Mouse (Mus musculus): ENCODE measurements around the gene Hoxb4.

Gene Hoxb4

GRCm38 (mm10) chr11:96284774-96285734 lies 33.0 kb upstream of the Hoxb4 start:
- no peak for DNase-seq (ENCODE audit: low read depth, low spot score)

- no peak for DNase-seq (ENCODE audit: low read depth, low spot score)
These were observed 32.0 kb upstream of the Hoxb4 start, which contains the start of gene Hoxb7 for GRCm38 (mm10) chr11:96285771-96286738. Gene Hoxb7 (plus strand): TSS chr11:96286623.

DNA sequence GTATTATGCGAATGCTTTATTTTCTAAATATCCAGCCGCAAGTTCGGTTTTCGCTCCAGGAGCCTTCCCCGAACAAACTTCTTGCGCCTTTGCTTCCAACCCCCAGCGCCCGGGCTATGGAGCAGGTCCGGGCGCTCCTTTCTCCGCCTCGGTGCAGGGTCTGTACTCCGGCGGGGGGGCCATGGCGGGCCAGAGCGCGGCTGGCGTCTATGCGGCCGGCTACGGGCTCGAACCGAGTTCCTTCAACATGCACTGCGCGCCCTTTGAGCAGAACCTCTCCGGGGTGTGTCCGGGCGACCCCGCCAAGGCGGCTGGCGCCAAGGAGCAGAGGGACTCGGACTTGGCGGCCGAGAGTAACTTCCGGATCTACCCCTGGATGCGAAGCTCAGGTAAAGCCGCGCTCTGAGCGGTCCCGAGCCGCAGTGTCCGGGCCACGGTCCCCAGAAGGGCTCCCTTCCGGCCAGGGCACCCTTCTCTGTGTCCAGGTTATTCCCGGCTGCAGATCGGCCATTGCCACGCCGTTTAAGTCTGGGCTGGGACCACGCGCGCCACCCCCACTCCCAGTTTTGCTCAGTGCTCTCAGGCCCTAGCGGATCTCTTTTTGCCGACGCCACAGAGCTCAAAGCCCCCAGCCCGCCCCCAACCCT lies 31.2 kb upstream of the Hoxb4 start:
- DNase-seq (ENCODE audit: low read depth, low spot score), result no peak

DNA sequence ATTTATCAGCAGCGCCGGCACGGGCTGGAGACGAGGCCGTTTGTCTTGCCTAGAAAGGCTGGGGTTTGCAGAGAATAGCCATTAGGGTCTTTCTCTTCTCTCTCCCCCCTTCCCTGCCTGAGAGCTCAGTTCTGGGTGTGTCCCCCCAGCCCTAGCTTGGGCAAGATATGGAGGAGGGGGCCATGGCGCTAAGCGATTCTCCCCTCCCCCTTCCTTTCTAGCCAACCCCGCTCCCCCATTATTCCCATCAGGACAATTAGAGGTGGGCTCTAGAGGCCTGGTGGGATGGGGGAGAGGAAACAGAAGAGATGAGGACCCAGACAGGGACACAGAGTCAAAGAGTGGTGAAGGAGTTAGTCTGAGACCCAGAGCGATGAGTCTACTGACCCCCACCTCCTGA lies 30.7 kb upstream of the Hoxb4 start:
- no peak for DNase-seq (ENCODE audit: low read depth, low spot score)

DNA sequence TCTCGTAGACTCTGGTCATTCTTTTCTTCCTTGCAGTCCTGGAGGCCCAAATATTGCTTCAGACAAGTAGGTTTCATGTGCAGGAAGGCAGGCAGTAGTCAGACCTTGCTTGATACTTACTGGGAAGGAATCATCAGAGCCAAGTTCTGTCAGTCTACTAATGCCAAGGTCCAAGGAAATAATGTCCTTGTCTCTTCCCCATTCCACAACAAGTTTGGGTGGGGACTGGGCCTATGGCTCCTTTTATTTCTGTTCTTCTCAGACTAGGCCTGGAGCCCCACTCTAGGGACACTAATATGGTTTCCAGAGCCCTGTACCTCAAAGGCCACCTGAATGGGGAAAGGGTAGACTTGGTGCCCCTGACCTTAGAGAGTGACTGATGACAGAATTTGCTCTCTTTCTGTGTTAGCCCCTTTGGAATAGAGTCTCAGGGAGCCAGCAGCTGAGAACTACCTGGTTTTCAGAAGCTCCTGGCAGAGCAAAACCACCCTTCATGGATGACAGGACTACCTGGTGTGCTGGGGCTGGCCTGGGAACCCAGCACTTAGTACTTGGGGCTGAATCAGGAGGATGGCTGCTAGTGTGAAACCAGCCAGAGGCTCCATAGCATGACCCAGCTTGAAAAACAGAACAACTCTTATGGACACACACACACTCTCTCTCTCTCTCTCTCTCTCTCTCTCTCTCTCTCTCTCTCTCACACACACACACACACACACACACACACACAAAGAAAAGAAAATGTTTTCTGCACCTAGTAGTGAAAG lies 29.4 kb upstream of the Hoxb4 start:
- no peak for DNase-seq (ENCODE audit: low read depth, low spot score)

GRCm38 (mm10) chr11:96289293-96289692 lies 28.8 kb upstream of the Hoxb4 start:
- no peak for DNase-seq (ENCODE audit: low read depth, low spot score)

DNA sequence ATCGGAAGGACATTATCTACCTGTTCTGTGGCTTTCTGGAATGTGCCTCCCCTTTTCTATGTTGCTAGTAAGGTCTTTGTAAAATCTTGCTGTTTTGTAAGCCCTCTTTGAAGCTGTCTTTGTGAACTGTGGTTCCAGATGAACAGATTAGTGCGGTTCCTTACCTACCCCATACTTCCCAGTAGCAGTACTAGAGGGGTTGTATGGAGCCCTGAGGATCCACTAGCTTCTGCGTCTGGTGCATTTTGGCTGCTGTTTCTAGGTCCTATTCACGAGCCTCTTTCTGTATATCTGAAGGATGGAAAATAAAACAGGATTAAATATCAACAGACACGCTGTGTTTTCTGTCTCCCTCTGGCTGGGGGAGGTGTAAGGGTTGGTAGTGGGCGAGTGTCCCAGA lies 28.2 kb upstream of the Hoxb4 start:
- no peak for DNase-seq (ENCODE audit: low read depth, low spot score)

DNA sequence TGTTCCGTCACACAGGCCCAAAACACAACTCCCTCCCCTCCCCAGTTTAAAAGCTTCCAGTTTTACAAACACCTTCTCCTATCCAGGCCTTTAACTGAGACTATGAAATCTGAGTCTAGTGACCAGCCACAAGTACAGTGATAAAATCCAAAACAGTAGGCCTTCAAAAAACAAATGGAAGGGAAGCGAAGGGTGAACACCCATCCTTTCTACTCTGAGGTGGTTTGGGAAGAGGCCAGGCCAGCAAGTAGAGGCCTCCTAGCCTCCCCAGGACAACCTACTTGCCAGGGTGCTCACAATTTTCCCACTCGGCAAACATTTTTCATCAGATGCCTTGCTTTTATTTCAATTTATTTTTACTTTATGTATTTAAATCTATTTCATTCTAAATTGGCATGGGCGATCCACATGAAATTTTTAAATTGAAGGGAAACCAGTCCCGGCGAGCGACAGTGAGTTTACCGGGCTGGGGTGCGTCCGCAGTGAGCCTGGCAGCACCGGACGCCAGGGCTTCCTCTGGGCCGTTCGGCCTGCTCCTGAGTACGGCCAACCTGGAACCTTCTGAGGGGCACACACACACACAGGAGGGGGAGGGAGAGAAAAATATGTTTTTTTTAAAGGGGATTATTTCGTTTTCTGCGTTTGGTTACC lies 27.2 kb upstream of the Hoxb4 start:
- no peak for DNase-seq (ENCODE audit: low read depth, low spot score)

GRCm38 (mm10) chr11:96291681-96292564 lies 26.1 kb upstream of the Hoxb4 start, which contains the start of gene Hoxb6:
Gene Hoxb6 (plus strand): TSS chr11:96292476.
- no peak for DNase-seq (ENCODE audit: low read depth, low spot score)

DNA sequence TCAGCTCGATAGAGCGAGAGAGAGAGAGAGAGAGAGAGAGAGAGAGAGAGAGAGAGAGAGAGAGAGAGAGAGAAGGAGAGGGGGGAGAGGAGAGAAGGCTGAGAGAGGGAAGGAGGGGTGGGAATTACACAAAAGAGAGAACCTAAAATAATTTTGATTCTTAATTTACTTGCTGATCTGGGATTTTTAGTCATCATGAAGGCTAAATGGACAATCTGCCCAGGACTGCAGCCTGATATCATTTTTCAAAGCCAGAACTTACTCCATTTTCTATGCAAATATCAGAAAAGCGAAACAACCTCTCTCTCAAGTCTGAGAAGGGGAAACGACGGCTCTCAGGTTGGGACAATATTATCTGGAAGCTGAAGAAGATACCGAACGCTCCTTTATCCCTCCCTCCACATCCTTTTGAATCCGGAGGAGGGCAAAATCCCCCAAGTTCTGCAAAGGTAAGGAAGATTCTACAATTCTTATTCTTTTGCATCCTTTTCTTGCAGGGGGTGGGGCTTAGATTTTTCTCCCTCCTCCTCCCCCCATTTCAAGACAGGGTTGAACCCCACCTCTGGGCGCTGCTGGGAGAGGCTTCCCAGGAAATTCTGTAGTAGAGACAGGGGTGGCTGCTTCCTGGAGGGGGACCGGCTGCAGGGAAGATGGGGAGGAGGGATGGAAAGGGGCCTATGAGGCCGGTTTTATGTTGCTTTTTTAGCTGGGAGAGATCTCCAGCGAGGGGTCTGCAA lies 25.3 kb upstream of the Hoxb4 start:
- DNase-seq (ENCODE audit: low read depth, low spot score), result no peak

- no peak for DNase-seq (ENCODE audit: low read depth, low spot score)
These were observed 24.7 kb upstream of the Hoxb4 start for GRCm38 (mm10) chr11:96293302-96293921.

DNA sequence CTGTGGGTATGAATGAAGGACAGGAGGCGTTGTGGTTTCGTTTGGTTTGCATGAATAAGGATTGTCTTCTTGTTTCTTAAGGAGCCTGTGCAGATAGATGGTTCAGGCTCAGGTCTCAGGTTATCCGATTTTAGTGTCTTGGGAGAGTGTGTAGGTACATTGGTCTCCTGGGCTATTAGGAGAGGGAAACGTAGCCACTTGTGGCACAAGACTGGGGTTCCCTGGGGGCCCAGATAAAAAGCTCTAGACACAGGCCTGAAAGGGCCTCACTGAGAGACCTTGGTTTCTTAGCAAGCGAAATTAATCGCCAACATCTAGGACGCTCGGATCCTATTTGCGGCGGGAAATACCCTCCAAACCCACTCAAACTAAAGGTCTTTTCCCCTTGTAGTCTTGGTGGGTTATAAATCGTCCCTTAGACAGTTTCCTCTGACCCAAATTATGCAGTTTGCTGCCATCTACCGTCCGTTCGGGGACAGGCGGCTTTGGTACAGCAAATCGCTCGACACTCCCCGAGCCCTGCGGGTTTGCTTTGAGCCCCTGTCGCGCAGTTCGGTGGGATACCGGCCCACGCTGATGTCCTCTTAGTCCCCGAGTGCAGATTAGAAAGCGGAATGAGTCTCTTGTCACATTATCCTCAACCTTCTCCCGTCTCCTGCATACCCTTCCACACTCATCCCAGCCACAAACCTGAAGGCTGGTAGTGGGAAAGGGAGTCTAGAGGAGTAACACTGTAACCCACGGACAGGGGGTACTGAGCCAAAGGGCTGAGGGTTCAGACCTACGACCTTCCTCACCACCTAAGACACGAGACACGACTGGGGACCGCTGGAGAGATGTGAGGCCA lies 23.6 kb upstream of the Hoxb4 start:
- DNase-seq (ENCODE audit: low read depth, low spot score), result no peak

- DNase-seq (ENCODE audit: low read depth, low spot score), result no peak
These were observed 22.8 kb upstream of the Hoxb4 start for GRCm38 (mm10) chr11:96295092-96295835.

GRCm38 (mm10) chr11:96296997-96297396 lies 21.1 kb upstream of the Hoxb4 start:
- no peak for DNase-seq (ENCODE audit: low read depth, low spot score)

DNA sequence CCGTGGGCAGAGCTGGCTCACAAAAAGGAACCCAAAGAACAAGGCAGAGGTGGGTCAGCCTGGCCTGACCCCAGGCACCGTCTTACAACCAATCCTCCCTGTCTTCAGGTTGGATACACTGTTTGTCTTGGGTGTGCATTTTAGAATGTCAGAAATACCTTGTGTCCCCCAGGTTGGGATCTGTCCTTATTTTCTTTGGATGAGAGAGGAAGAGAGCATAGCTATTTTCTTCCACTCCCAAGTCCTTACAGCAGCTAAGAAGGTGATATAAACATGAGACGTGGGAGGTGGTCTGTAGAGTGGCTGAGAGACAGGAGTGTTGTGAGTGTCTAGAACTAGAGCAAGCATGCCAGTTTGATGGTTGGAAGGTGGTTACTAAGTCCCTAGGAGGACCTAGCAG lies 20.6 kb upstream of the Hoxb4 start:
- no peak for DNase-seq (ENCODE audit: low read depth, low spot score)

GRCm38 (mm10) chr11:96297968-96298635 lies 20.0 kb upstream of the Hoxb4 start:
- no peak for DNase-seq (ENCODE audit: low read depth, low spot score)
